Mouse (Mus musculus) Muller cell, postnatal 12 days (primary cell): ENCODE results near the gene Apol10b.
A peak's percentile ranks its signal among the peaks of the same experiment; 100 is the strongest.
"Not testable (repeated sequence)": the region's sequence is repeated elsewhere in the genome, so short reads cannot be mapped to it uniquely, and the experiment has no call there.

Source experiments
- DNase-seq: peaks from one replicate; pipeline ENCODE4 v3.0.0-alpha.2; 2015; ENCODE audit errors: inconsistent ontology term

Apol10b gene

DNA sequence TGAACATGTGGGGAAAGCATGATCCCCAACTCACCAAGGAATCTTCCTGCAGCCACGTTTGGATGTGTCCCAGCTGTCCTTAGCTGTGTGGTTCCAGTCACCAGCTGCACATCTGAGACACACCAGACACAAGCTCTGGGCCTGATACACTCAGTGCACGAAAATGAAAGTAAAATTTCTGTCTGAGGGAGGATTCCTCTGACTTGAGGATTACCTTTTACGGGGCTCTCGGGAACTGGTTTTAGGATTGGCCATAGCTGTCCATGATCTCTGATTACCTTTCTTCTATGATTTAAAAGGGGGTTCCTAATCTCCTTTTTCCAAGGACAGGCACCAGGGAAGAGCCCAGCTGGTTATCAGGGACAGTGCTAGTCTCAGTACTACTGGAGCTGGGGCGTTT lies at the start of gene Apol10b:
Gene Apol10b, minus strand, starts transcription at position 165 of the 400 bp plus-strand sequence.
- DNase-seq: no peak

DNA sequence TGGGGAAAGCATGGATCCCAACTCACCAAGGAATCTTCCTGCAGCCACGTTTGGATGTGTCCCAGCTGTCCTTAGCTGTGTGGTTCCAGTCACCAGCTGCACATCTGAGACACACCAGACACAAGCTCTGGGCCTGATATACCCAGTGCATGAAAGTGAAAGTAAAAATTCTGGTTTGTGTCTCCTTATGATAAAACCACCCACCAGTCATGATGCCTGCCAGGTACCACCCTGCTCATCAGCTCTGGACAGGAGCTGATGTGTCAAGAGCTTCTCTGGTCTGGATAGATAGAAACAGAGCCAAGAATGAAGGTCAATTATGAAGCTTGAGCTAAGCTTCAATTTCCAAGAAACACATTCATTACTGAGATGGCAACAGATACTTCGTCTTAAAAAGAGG lies 47.3 kb upstream of the Apol10b start, which contains the start of gene Apol11b:
Gene Apol11b, minus strand, starts transcription at position 111 of the 400 bp plus-strand sequence.
- not testable (repeated sequence) for DNase-seq

DNA sequence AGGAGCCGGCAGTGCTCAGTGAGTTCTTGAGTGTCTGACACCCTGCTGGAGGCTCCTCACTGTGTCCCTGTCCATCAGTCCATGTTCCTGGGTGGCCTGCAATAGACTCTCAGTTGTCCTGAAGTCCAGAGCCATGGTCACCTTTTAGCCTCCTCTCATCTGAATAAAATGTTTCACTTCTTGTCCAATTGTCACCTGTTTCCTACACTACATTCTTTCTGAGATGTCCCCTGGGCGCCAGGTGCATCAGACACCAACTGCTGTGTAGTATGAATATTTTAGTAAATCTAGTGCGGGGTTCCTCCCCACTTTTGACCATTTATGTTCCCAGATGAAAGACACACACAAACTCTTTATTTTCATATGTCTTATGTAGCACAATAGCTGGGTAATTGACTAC lies 33.9 kb upstream of the Apol10b start:
- not testable (repeated sequence) for DNase-seq

DNA sequence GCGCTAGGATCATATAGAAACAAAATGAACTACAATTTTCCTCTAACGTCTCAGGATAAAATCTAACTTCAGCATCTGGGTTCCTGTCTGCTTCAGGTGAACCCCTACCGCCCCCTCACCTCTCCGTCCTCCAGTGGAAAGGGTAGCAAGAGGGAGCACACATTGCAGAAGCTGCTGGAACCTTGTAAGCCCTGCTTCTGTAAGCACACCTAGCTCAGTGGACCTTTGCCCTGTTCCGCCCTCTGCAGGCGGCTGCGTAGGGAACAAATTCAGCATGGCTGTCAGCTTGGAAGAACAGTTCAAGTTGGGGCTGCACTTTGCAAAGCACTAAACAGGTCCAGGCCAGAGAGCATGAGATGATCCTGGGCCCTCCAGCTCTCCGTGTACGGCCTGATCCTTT lies 32.7 kb upstream of the Apol10b start:
- not testable (repeated sequence) for DNase-seq

DNA sequence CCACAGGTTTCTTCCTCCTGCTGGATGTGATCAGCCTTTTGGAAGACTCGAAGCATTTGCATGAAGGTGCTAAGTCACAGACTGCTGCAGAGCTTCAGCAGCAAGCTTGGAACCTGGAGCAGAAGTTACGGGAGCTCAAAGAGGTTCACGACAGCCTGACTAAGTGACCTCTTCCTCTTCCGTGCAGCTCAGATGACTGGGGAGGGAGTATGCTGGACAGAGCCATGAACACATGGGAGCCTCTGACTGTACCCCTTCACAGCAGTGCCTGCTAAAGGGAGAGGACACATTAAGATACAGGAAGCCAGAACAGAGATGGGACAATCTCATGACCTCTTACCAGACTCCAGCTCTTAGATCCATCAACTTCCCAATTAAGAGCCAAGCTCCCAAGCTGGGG lies 30.5 kb upstream of the Apol10b start:
- not testable (repeated sequence) for DNase-seq

DNA sequence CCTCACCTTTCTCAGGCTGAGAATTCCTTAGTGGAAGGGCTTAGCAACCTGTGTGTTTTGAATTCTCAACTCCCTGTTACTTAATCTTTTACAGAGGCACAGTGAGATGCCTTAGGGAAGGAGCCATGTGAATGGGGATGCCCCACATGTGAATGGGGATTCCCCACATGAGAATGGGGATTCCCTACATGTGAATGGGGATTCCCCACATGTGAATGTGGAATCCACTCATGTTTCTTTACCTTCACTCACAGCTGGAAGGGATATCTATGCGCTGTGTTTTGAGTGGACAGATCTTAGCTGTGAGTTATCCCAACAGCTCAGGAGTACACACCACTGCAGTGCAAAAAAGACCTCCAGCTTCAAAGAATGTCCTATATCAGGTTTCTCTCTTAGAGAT lies 28.8 kb upstream of the Apol10b start:
- DNase-seq: no peak

DNA sequence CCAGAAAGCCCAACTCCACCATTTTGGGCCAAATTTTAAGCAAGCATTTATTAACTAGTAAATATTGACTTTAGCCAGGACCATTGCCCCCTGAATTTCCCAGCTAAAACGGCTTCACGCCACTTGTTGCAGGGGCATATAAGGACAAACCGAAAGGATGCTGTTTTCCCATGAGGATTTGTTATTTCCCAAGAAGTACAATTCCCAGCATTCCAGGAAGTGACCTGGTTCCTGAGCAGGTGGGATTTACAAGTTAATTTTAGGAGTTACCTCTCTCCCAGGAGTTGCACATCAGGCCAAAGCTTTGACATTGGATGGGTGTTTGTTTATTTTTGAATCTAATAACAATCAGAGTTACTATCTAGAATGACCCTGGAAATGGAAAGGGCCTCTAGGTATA lies 10.1 kb upstream of the Apol10b start:
- DNase-seq: no peak

DNA sequence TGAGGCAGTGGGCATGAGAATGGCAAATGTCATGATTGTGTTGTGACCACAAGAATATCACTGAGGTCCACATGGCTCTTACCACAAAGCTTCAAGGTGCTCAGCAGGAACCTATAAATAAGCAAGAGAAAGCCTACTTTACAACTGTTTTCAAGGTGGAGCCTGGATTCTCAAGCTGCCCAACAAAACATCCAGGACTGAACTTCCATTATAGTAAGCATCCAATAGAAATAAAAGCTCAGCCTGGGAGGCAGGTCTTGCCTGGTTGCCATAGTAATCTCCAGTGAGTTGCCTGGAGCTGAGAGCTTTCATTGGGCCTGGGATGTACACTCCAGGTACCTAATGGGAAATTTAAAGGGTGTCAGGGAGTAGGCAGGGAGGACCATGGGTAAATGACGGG lies 3.0 kb upstream of the Apol10b start, which contains the start of gene Gm36245:
Gene Gm36245, plus strand, starts transcription at position 301 of the 400 bp plus-strand sequence.
- DNase-seq: no peak

DNA sequence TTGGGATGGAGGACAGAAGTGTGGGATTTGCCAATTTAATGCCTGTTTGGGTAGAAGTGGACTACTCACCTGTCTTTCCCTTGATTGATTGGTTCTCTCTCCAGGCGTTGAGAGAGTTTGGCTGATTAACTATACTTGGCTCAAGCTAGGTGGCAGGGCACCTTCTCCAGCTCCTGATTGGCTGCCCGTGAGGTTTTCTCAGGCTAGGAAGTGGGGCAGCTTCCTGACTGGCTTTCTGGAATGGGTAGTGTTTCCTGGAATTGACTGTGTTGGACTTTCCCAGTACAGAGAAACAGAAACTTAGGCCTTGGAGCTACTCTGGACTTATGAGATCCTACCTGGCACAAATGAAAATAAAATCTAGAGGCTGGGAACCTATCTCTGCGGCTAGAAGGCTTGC lies 2.5 kb upstream of the Apol10b start:
- no peak for DNase-seq

DNA sequence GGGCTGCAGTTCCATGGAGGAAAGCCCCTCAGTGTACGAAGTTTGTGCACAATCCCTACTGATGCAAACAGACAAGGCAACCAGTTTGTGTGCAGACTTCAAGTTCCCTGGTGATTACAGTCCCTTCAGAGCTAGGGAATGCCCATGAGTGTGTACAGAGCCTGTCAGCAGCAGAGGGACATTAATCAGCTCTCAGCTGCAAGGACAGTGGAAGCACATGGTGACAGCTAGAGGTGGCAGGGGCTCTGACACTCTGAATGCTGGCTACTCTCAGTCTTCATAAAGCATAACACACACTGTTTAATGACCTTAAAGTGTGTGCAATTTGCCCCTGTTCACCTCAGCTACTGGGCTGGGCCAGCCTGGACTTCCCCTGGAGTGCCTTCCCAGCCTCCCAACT lies 2.4 kb downstream of the Apol10b start:
- DNase-seq: no peak

DNA sequence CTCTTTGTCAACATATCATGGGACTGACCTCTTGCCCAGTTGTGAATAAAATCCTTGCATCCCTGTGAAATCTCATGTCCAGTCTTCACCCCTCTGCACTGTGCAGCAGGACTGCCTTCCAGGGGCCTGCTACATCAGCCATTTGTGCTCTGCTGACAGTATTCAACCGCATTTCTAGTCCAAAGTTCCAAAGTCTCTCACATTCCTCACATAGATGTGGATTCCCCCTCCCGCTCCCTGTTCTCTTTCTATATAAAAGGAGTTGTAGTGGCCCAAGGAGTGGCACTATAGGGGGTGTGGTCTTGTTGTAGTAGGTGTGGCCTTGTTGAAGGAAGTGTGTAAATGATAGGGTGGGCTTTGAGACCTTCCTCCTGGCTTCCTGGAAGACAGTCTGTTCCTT lies 5.0 kb downstream of the Apol10b start:
- DNase-seq: no peak

DNA sequence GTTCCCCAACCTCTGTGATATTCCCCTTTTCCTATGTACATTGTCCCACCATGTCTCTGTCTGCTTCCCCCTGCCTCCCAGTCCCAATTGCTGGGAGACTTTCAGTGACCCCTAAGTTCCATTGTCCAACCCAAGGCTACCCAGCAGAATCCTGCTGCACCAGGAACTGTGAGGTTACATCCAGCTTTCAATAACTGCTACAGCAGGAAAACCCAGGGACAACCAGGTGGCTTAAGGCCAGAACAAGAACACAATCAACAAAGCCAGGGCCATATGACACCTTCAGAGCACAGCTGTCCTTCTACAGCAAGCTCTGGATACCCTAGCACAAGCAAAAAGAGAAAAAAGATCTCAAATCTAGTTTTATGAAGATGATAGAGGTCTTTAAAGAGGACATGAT lies 6.9 kb downstream of the Apol10b start:
- no peak for DNase-seq

DNA sequence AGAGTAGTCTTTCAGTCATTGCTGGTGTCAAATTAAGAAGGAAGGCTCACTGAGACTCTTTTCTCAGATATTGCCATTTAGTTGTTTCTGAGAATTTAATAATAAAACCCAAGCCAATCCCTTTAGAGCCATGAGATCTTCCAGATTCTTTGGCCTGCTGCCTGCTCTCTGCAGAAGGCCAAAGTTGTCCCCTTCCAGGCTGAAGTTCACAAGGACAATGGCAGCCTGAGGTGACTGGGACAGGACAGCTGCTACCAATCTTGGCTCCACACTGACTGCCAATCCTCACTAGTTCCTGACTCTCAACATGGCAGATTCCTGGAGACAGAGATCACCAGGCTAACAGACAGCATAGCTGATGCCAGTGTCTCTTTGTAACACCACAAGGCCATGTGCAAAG lies 8.9 kb downstream of the Apol10b start:
- DNase-seq: peak; percentile 31

DNA sequence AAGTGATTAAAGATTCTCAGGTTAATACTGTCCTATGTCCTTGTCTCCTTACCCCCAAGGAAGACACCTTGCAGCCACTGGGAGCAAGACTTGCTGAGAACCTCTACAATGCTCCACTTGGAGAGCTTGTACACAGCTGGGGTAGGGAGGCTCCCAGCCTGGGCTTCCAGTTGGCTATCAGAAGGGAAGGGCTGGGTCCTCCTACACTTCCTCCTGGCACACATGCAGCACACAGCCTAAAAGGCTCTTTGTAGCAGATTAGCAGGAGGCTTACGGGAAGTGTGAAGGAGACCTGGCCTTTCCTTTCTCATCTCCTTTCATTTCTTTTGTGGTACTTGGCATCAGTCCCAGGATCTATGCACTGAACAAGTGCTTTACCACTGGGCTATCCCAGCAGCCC lies 14.2 kb downstream of the Apol10b start:
- DNase-seq: no peak

DNA sequence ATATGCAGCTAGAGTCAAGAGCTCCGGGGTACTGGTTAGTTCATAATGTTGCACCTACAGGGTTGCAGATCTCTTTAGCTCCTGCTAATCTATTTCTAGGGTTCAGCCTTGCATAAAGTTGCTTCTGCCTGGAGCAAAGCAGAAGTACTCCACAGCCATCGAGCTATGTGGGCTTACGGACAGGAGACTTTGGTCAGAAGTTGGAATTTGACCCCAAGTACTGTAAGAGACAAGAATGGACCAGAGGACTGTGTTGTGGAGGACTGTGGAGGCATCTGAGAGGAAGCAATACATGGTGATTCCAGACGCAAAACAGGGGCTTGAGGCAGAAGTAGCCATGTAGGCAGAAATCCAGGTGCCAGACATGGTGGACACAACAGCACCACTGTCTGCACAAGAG lies 16.6 kb downstream of the Apol10b start:
- DNase-seq: no peak

DNA sequence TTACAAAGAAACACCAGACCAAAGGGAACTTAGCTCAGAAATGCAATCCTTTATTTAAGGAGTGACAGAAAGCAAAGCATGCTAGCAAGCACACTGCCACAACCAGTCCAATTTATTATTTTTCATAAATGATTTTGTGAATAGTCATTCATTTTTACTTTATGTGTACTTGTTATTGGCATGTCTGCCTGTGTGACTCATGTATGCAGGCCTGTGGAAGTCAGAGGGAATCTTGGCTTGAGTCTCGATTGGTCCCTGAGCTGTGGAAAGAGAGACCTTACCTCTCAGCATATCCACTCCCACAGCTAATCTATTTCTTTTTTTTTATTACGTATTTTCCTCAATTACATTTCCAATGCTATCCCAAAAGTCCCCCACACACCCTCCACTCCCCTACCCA lies 17.1 kb downstream of the Apol10b start:
- no peak for DNase-seq

DNA sequence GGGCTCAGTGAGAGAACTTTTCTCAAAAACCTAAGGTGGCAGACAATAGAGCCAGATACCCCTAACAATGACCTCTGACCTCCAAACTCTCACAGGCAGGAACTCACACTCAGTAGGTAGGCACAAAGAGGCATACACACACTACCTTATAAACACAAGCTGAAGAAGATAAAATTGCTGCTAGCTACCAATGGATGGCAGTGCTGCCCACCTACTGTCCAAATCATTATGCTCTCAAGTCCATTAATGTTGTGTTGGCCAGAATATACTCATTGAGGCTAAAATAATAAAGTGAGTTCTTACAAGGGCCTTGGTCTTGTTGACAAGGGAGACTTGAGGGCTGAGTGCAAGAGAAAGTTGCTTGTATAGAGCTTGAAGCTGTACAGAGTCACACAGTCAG lies 32.7 kb downstream of the Apol10b start:
- DNase-seq: no peak

DNA sequence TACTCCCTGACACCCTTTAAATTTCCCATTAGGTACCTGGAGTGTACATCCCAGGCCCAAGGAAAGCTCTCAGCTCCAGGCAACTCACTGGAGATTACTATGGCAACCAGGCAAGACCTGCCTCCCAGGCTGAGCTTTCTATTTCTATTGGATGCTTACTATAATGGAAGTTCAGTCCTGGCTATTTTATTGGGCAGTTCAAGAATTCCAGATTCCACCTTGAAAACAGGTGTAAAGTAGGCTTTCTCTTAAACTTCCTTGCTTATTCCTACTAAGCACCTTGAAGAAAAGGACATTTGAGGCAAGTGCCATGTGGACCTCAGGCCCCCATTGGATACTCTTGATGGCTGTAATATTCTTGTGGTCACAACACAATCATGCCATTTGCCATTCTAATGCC lies 34.1 kb downstream of the Apol10b start, which contains the start of gene 1700025B11Rik:
Gene 1700025B11Rik, minus strand, starts transcription at position 101 of the 400 bp plus-strand sequence.
- DNase-seq: no peak

DNA sequence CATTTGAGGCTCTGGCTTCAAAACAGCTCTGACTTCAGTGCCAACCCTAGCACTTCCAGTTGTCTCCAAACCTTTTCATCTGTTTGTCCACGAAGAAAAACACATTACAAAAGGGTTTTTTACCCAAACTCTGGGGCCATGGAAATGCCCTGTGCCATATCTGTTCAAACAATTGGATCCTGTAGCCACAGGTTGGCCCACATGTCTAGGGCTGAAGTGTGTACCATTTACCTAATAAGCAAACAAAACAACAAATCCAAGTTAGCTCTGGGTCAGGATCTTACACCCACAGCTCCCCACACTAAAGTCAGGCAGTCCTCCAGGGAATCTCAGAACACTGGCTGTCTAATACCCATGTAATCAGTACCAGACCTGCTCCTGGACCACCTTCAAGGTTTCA lies 56.7 kb downstream of the Apol10b start:
- DNase-seq: not testable (repeated sequence)
